Comparison of ENCODE assay signal across 11 mouse cellular contexts in genomic region chr7:30327140-30327539, GRCm38 (mm10). TPM values are rescaled to one million over a fixed set of nuclear protein-coding genes. Genes with fewer than 3 reads are reported as not detected.
DNase-seq lines count a peak whose midpoint lies in the region; ATAC-seq and TF ChIP-seq lines count a peak whose summit lies in the region.
"Had no signal": no experiment of that assay in that cellular context is flagged by ENCODE, and none has a peak within 500 bp of the region (broad histone marks: within the 10 kb centered on the region; RNA-seq: fewer than 3 reads in every experiment).

No protein-coding gene starts in this region.

- intact Hi-C loops in gastrocnemius, postnatal 36 days (cut with DNase I) = no loop called here
- intact Hi-C loops in left cerebral cortex, adult 2 months (cut with DNase I) = no loop called here

- H3K4me1 ChIP-seq in hindbrain, postnatal 0 days (ENCODE audit: insufficient read depth, low read length) = peaks cover 5% of the 10 kb centered on the region; the same call in 1 of the 2 replicates
- peaks cover 25% of the 10 kb centered on the region for H3K4me1 ChIP-seq in hindbrain, embryonic 10.5 days (replicated peaks)
- peaks cover 8 to 28% of the 10 kb centered on the region in 2 experiments for H3K4me1 ChIP-seq in CH12.LX (ENCODE audit: control insufficient read depth in 1 of 2, insufficient read depth in 2 of 2)

- TF ChIP-seq POLR2A in CH12.LX (IDR thresholded peaks at IDR 0.05; ENCODE audit: low read depth, low read length) = no peak

- H3K27ac ChIP-seq in hindbrain, postnatal 0 days = no peak overlapping the region; the same call in 1 of the 2 replicates
- no peak overlapping the region for H3K27ac ChIP-seq in hindbrain, embryonic 10.5 days
- H3K27ac ChIP-seq in CH12.LX (ENCODE audit: insufficient read depth, low read depth) = no peak overlapping the region
- no peak overlapping the region for H3K27ac ChIP-seq in left cerebral cortex, adult 2 months
- H3K27ac ChIP-seq: forebrain, embryonic 12.5 days had no signal

- DNase-seq in hindbrain, postnatal 0 days (ENCODE audit: low spot score) = peak; percentile 79
- no peak for DNase-seq in hindbrain, embryonic 10.5 days (ENCODE audit: low spot score)
- DNase-seq in CH12.LX (ENCODE audit: extremely low read depth) = no peak
- peak; percentile 96 to 97 for DNase-seq in cerebellum, adult 18-20 months
- peak; percentile 72 for DNase-seq in kidney, postnatal 10 days
- DNase-seq in frontal cortex, postnatal 36 days (ENCODE audit: low spot score in 2 of 2) = no peak
- no peak for DNase-seq in gastrocnemius, postnatal 36 days
- no peak for DNase-seq in left cerebral cortex, adult 2 months (ENCODE audit: extremely low spot score in 1 of 2, low spot score in 2 of 2)
- DNase-seq: liver, postnatal 0 days had no signal

- H3K4me2 ChIP-seq in hindbrain, postnatal 0 days (ENCODE audit: low read depth, low read length) = no peak overlapping the region
- H3K4me2 ChIP-seq in CH12.LX (ENCODE audit: insufficient read depth, low read depth, poor library complexity, severe bottlenecking) = no peak overlapping the region
- H3K4me2 ChIP-seq: forebrain, embryonic 12.5 days had no signal

- TF ChIP-seq EP300 in CH12.LX (IDR thresholded peaks at IDR 0.05; ENCODE audit: low read length) = no peak

- H3K79me2 ChIP-seq in CH12.LX (replicated peaks; ENCODE audit: control insufficient read depth, extremely low read depth, insufficient read depth, poor library complexity, severe bottlenecking) = no peaks in the 10 kb centered on the region

- no peaks in the 10 kb centered on the region for H3K36me3 ChIP-seq in hindbrain, postnatal 0 days (ENCODE audit: insufficient read depth, low read length)
- no peaks in the 10 kb centered on the region for H3K36me3 ChIP-seq in hindbrain, embryonic 10.5 days
- no peaks in the 10 kb centered on the region for H3K36me3 ChIP-seq in CH12.LX (replicated peaks in 1 of 2; ENCODE audit: control insufficient read depth in 1 of 2, insufficient read depth in 1 of 2, low read length in 1 of 2)
- H3K36me3 ChIP-seq: forebrain, embryonic 12.5 days had no signal

- no peaks in the 10 kb centered on the region for H3K27me3 ChIP-seq in hindbrain, postnatal 0 days (ENCODE audit: insufficient read depth, low read length)
- H3K27me3 ChIP-seq in hindbrain, embryonic 10.5 days (ENCODE audit: insufficient read depth, poor library complexity, severe bottlenecking) = peaks cover 6% of the 10 kb centered on the region; the same call in 1 of the 2 replicates
- peaks cover 39% of the 10 kb centered on the region for H3K27me3 ChIP-seq in CH12.LX (replicated peaks)
- H3K27me3 ChIP-seq: Patski had no signal

- H3K4me3 ChIP-seq in hindbrain, postnatal 0 days (ENCODE audit: low read length) = no peak overlapping the region
- no peak overlapping the region for H3K4me3 ChIP-seq in hindbrain, embryonic 10.5 days
- no peak overlapping the region for H3K4me3 ChIP-seq in CH12.LX (replicated peaks in 1 of 3; ENCODE audit: low read depth in 2 of 3, low read length in 2 of 3, poor library complexity in 1 of 3)
- H3K4me3 ChIP-seq in left cerebral cortex, adult 2 months = no peak overlapping the region
- H3K4me3 ChIP-seq: forebrain, embryonic 12.5 days had no signal

- in situ Hi-C loops in CH12.LX (cut with MboI; ENCODE audit: low pct_ligation_motif_present, low pct_unique_long_range_greater_than_20kb, low sequenced_read_pairs) = no loop called here

- no peak for TF ChIP-seq CTCF in hindbrain, postnatal 0 days (IDR thresholded peaks at IDR 0.05; ENCODE audit: low read depth)
- TF ChIP-seq CTCF in CH12.LX (conservative IDR thresholded peaks at IDR 0.05 in 1 of 2, IDR thresholded peaks at IDR 0.05 in 1 of 2; ENCODE audit: low read depth in 2 of 2, low read length in 2 of 2) = no peak
- no peak for TF ChIP-seq CTCF in left cerebral cortex, adult 2 months (IDR thresholded peaks at IDR 0.05)

- dilution Hi-C loops in CH12.LX (cut with MboI; ENCODE audit: extremely low pct_ligation_motif_present, extremely low pct_unique_long_range_greater_than_20kb, low sequenced_read_pairs) = no loop called here

- no peak overlapping the region for H3K9ac ChIP-seq in hindbrain, postnatal 0 days (replicated peaks; ENCODE audit: low read length)
- no peak overlapping the region for H3K9ac ChIP-seq in CH12.LX (ENCODE audit: insufficient read depth, low read depth)
- H3K9ac ChIP-seq: forebrain, embryonic 12.5 days; liver, postnatal 0 days had no signal

- 0 out of 2 replicates have a peak, but pooled peaks cover 2% of the 10 kb centered on the region for H3K9me3 ChIP-seq in hindbrain, postnatal 0 days (ENCODE audit: low read length)
- H3K9me3 ChIP-seq in hindbrain, embryonic 10.5 days = 0 out of 2 replicates have a peak, but pooled peaks cover 4% of the 10 kb centered on the region
- peaks cover 18% of the 10 kb centered on the region for H3K9me3 ChIP-seq in CH12.LX (replicated peaks; ENCODE audit: low read length)

- ATAC-seq in hindbrain, postnatal 0 days = peak; percentile 16; the same call in 1 of the 2 replicates
- ATAC-seq: liver, postnatal 0 days; Patski had no signal

- no peak for TF ChIP-seq RAD21 in CH12.LX (IDR thresholded peaks at IDR 0.05; ENCODE audit: low read depth, low read length)

- 36% methylated on average over 15 of the region's 15 CpGs for WGBS in hindbrain, postnatal 0 days
- 59% methylated on average over 15 of the region's 15 CpGs for WGBS in hindbrain, embryonic 10.5 days

TF ChIP-seq in CH12.LX, 34 proteins besides CTCF, POLR2A, EP300 and RAD21:
- no peak for TF ChIP-seq HCFC1 (IDR thresholded peaks at IDR 0.05; ENCODE audit: low read depth, low read length)
- peak; percentile 50 for TF ChIP-seq NRF1 (IDR thresholded peaks at IDR 0.05; ENCODE audit: low read depth, low read length)
- TF ChIP-seq E2F4 (IDR thresholded peaks at IDR 0.05; ENCODE audit: insufficient replicate concordance, low read depth, low read length) = no peak
- no peak for TF ChIP-seq JUN (IDR thresholded peaks at IDR 0.05; ENCODE audit: insufficient read depth, low read depth, low read length)
- TF ChIP-seq CHD2 (IDR thresholded peaks at IDR 0.05; ENCODE audit: low read length) = no peak
- TF ChIP-seq USF1 (IDR thresholded peaks at IDR 0.05; ENCODE audit: low read depth, low read length) = no peak
- no peak for TF ChIP-seq PAX5 (IDR thresholded peaks at IDR 0.05; ENCODE audit: low read length)
- no peak for TF ChIP-seq UBTF (IDR thresholded peaks at IDR 0.05; ENCODE audit: low read depth, low read length)
- TF ChIP-seq BHLHE40 (IDR thresholded peaks at IDR 0.05; ENCODE audit: low read depth, low read length) = no peak
TF ChIP-seq in CH12.LX: peak in this region for 1.

RNA-seq across cellular contexts. Expression of gene Sdhaf1, which starts 3.4 kb away (rescaled TPM):
- 12.9 and 14.7 TPM in 2 replicates for total RNA-seq in hindbrain, postnatal 0 days (2014; rRNA removed)
- 17.8 and 19.3 TPM in 2 replicates for polyA plus RNA-seq in hindbrain, postnatal 0 days (2015; fragmentation: Nextera tagmentation; extraction: Ambion mirVana)
- polyA plus RNA-seq in hindbrain, embryonic 10.5 days (2016; fragmentation: Nextera tagmentation; extraction: Ambion mirVana) = 19.6 and 23.1 TPM in 2 replicates
- 12.8 and 14.1 TPM in 2 replicates for total RNA-seq in CH12.LX (2012; rRNA removed)
- 16.0 and 18.5 TPM in 2 replicates for total RNA-seq in CH12.LX (2014; rRNA removed)
- polyA plus RNA-seq in CH12.LX (2012; ENCODE audit: insufficient read length, low read depth) = 8.8 and 11.3 TPM in 2 replicates
- total RNA-seq in gastrocnemius, postnatal 36 days (2021) = 1 to 10 TPM; 6.9 to 7.3 TPM
- total RNA-seq in left cerebral cortex, adult 2 months (2021) = 1 to 10 TPM; 7.0 to 8.0 TPM

RNA-seq across cellular contexts. Expression of gene E130208F15Rik, which starts 5.6 kb away (rescaled TPM):
- 1.8 TPM in 1 of 2 replicates, not detected in the other for total RNA-seq in hindbrain, postnatal 0 days (2014; rRNA removed)
- polyA plus RNA-seq in hindbrain, postnatal 0 days (2015; fragmentation: Nextera tagmentation; extraction: Ambion mirVana) = 0.79 TPM in 1 of 2 replicates, not detected in the other
- 1.6 and 3.7 TPM in 2 replicates for polyA plus RNA-seq in hindbrain, embryonic 10.5 days (2016; fragmentation: Nextera tagmentation; extraction: Ambion mirVana)
- total RNA-seq in CH12.LX (2012; rRNA removed) = 5.6 and 6.2 TPM in 2 replicates
- total RNA-seq in CH12.LX (2014; rRNA removed) = 0.35 and 0.70 TPM in 2 replicates
- polyA plus RNA-seq in CH12.LX (2012; ENCODE audit: insufficient read length, low read depth) = 6.2 and 9.7 TPM in 2 replicates
- total RNA-seq in gastrocnemius, postnatal 36 days (2021) = under 1 TPM; 0.48 to 0.72 TPM
- total RNA-seq in left cerebral cortex, adult 2 months (2021) = under 1 TPM in 1 of 2 experiments, not detected in 1; 0.66 TPM
- polyA plus RNA-seq: forebrain, embryonic 12.5 days; liver, postnatal 0 days had no signal

RNA-seq across cellular contexts. Expression of gene Syne4, which starts 12.5 kb away (rescaled TPM):
- 13.2 and 16.5 TPM in 2 replicates for total RNA-seq in hindbrain, postnatal 0 days (2014; rRNA removed)
- polyA plus RNA-seq in hindbrain, postnatal 0 days (2015; fragmentation: Nextera tagmentation; extraction: Ambion mirVana) = 11.4 and 12.6 TPM in 2 replicates
- 26.8 and 28.1 TPM in 2 replicates for polyA plus RNA-seq in hindbrain, embryonic 10.5 days (2016; fragmentation: Nextera tagmentation; extraction: Ambion mirVana)
- total RNA-seq in CH12.LX (2012; rRNA removed) (1.7 and 1.9 TPM in 2 replicates), CH12.LX (2014; rRNA removed) (0.70 and 0.81 TPM in 2 replicates)
- polyA plus RNA-seq in CH12.LX (2012; ENCODE audit: insufficient read length, low read depth) = 3.1 and 4.1 TPM in 2 replicates
- 1 to 10 TPM in 1 of 2 experiments, not detected in 1; 1.9 TPM for total RNA-seq in gastrocnemius, postnatal 36 days (2021)
- 10 to 100 TPM in 1 of 2 experiments, 1 to 10 TPM in 1; 8.8 to 19.2 TPM for total RNA-seq in left cerebral cortex, adult 2 months (2021)

RNA-seq across cellular contexts. Expression of gene Alkbh6, which starts 18.6 kb away (rescaled TPM):
- 75.4 and 116 TPM in 2 replicates for total RNA-seq in hindbrain, postnatal 0 days (2014; rRNA removed)
- polyA plus RNA-seq in hindbrain, postnatal 0 days (2015; fragmentation: Nextera tagmentation; extraction: Ambion mirVana) = 129 and 131 TPM in 2 replicates
- polyA plus RNA-seq in hindbrain, embryonic 10.5 days (2016; fragmentation: Nextera tagmentation; extraction: Ambion mirVana) = 93.6 and 117 TPM in 2 replicates
- 33.9 and 35.7 TPM in 2 replicates for total RNA-seq in CH12.LX (2012; rRNA removed)
- 28.8 and 31.7 TPM in 2 replicates for total RNA-seq in CH12.LX (2014; rRNA removed)
- polyA plus RNA-seq in CH12.LX (2012; ENCODE audit: insufficient read length, low read depth) = 25.2 and 25.4 TPM in 2 replicates
- 10 to 100 TPM; 18.3 to 18.4 TPM for total RNA-seq in gastrocnemius, postnatal 36 days (2021)
- 10 to 100 TPM; 65.7 to 71.4 TPM for total RNA-seq in left cerebral cortex, adult 2 months (2021)

RNA-seq across cellular contexts. Expression of gene Lrfn3, which starts 35.4 kb away (rescaled TPM):
- 45.9 and 47.4 TPM in 2 replicates for total RNA-seq in hindbrain, postnatal 0 days (2014; rRNA removed)
- polyA plus RNA-seq in hindbrain, postnatal 0 days (2015; fragmentation: Nextera tagmentation; extraction: Ambion mirVana) = 17.5 and 18.1 TPM in 2 replicates
- 5.5 and 7.8 TPM in 2 replicates for polyA plus RNA-seq in hindbrain, embryonic 10.5 days (2016; fragmentation: Nextera tagmentation; extraction: Ambion mirVana)
- total RNA-seq in CH12.LX (2012; rRNA removed) (0.04 and 0.08 TPM in 2 replicates), CH12.LX (2014; rRNA removed) (not detected in 2 replicates)
- not detected in 2 replicates for polyA plus RNA-seq in CH12.LX (2012; ENCODE audit: insufficient read length, low read depth)
- 1 to 10 TPM; 2.9 to 3.2 TPM for total RNA-seq in gastrocnemius, postnatal 36 days (2021)
- total RNA-seq in left cerebral cortex, adult 2 months (2021) = 10 to 100 TPM; 33.0 to 36.4 TPM

Comparison
In these comparisons a context has a peak if more than half of its experiments do, and no peak if none do; other contexts are left out.
1. DNase-seq: peak in hindbrain, postnatal 0 days (single experiment), cerebellum, adult 18-20 months (2 of 2) and kidney, postnatal 10 days (single experiment); none in hindbrain, embryonic 10.5 days (single experiment), CH12.LX (single experiment), frontal cortex, postnatal 36 days (0 of 2), gastrocnemius, postnatal 36 days (0 of 2) and left cerebral cortex, adult 2 months (0 of 2).